Mouse (Mus musculus) frontal cortex, postnatal 36 days (tissue): ENCODE results near the gene Ugt8a.

Experiments used
- DNase-seq, 2 experiments: peaks; one replicate each; pipeline ENCODE4 v3.0.0; 2022; ENCODE audit warnings: low spot score in 2 of 2

Gene Ugt8a

GRCm38 (mm10) chr3:125938092-125938755 lies at the start of gene Ugt8a:
Gene Ugt8a (minus strand): TSS chr3:125938619.
- DNase-seq: peak; percentile 11 to 12

- no peak for DNase-seq
Observed at GRCm38 (mm10) chr3:125986639-125987038, 48.2 kb upstream of the Ugt8a start.

GRCm38 (mm10) chr3:125983707-125984420 lies 45.4 kb upstream of the Ugt8a start:
- DNase-seq: no peak

- no peak for DNase-seq
Observed at GRCm38 (mm10) chr3:125979475-125979874, 41.1 kb upstream of the Ugt8a start.

GRCm38 (mm10) chr3:125975899-125976298 lies 37.5 kb upstream of the Ugt8a start:
- DNase-seq: no peak

GRCm38 (mm10) chr3:125969458-125969857 lies 31.0 kb upstream of the Ugt8a start:
- DNase-seq: no peak

- no peak for DNase-seq
Observed at GRCm38 (mm10) chr3:125956196-125956885, 17.9 kb upstream of the Ugt8a start.

- DNase-seq: no peak
Observed at GRCm38 (mm10) chr3:125954881-125955280, 16.5 kb upstream of the Ugt8a start.

GRCm38 (mm10) chr3:125940811-125941210 lies 2.4 kb upstream of the Ugt8a start:
- DNase-seq: no peak

GRCm38 (mm10) chr3:125938756-125939109 lies 314 bp upstream of the Ugt8a start:
- DNase-seq: peak; percentile 24 to 45

- DNase-seq: peak in 1 of 2 experiments; percentile 9
Observed at GRCm38 (mm10) chr3:125937536-125938091, 805 bp downstream of the Ugt8a start.

GRCm38 (mm10) chr3:125935796-125936195 lies 2.6 kb downstream of the Ugt8a start:
- no peak for DNase-seq

- DNase-seq: no peak
Observed at GRCm38 (mm10) chr3:125932594-125933237, 5.7 kb downstream of the Ugt8a start.

GRCm38 (mm10) chr3:125931059-125931458 lies 7.4 kb downstream of the Ugt8a start:
- no peak for DNase-seq

- DNase-seq: no peak
Observed at GRCm38 (mm10) chr3:125920876-125921275, 17.5 kb downstream of the Ugt8a start.

- DNase-seq: no peak
Observed at GRCm38 (mm10) chr3:125898976-125899375, 39.4 kb downstream of the Ugt8a start.

- DNase-seq: no peak
Observed at GRCm38 (mm10) chr3:125887109-125887508, 51.3 kb downstream of the Ugt8a start.

GRCm38 (mm10) chr3:125884879-125885278 lies 53.5 kb downstream of the Ugt8a start:
- DNase-seq: no peak

GRCm38 (mm10) chr3:125884423-125884822 lies 54.0 kb downstream of the Ugt8a start:
- DNase-seq: no peak

GRCm38 (mm10) chr3:125883009-125883408 lies 55.4 kb downstream of the Ugt8a start:
- DNase-seq: no peak

- DNase-seq: peak in 1 of 2 experiments; percentile 11
Observed at GRCm38 (mm10) chr3:125881835-125882234, 56.6 kb downstream of the Ugt8a start.

- DNase-seq: no peak
Observed at GRCm38 (mm10) chr3:125874371-125874770, 64.0 kb downstream of the Ugt8a start.
